Mouse (Mus musculus): ENCODE data around the gene Ltbp4. TPM values are rescaled to one million over a fixed set of nuclear protein-coding genes. Genes with fewer than 3 reads are reported as not detected.

The Ltbp4 gene
- total and polyA plus RNA-seq, 2 experiments from 2014 or later, result 13.6 to 44.3 TPM

- no peaks in the 10 kb centered on the region for H3K4me1 ChIP-seq (ENCODE audit: insufficient read depth, low read length)
- 90% methylated on average over 5 of the region's 5 CpGs for WGBS
- no peak overlapping the region for H3K4me3 ChIP-seq (ENCODE audit: low read depth, low read length)
- H3K36me3 ChIP-seq (ENCODE audit: insufficient read depth, low read length), result no peaks in the 10 kb centered on the region
- no peak for TF ChIP-seq CTCF (IDR thresholded peaks at IDR 0.05)
- H3K27me3 ChIP-seq (ENCODE audit: insufficient read depth, low read length), result peaks cover 24% of the 10 kb centered on the region
- H3K27ac ChIP-seq (ENCODE audit: low read depth, low read length), result no peak overlapping the region
- DNase-seq (ENCODE audit: low spot score), result no peak
- no peak overlapping the region for H3K9ac ChIP-seq (replicated peaks; ENCODE audit: low read length, poor library complexity, severe bottlenecking)
- no peaks in the 10 kb centered on the region for H3K9me3 ChIP-seq (ENCODE audit: low read length)
- no peak overlapping the region for H3K4me2 ChIP-seq (ENCODE audit: low read depth, low read length, poor library complexity, severe bottlenecking)
- ATAC-seq (ENCODE audit: low FRiP score), result no peak
These were observed 14.5 kb downstream of the Ltbp4 start for GRCm38 (mm10) chr7:27323001-27323400.

GRCm38 (mm10) chr7:27322291-27322690, 15.2 kb downstream of the Ltbp4 start:
- 23% methylated on average over 12 of the region's 13 CpGs for WGBS
- no peak for DNase-seq (ENCODE audit: low spot score)
- Histone ChIP-seq H3K27ac (ENCODE audit: low read depth, low read length) (no peak overlapping the region), H3K4me1 (ENCODE audit: insufficient read depth, low read length) (no peaks in the 10 kb centered on the region), H3K4me3 (ENCODE audit: low read depth, low read length) (no peak overlapping the region), H3K9me3 (ENCODE audit: low read length) (no peaks in the 10 kb centered on the region), H3K27me3 (ENCODE audit: insufficient read depth, low read length) (peaks cover 17% of the 10 kb centered on the region; the same call in 1 of the 2 replicates), H3K9ac (replicated peaks; ENCODE audit: low read length, poor library complexity, severe bottlenecking) (no peak overlapping the region), H3K36me3 (ENCODE audit: insufficient read depth, low read length) (no peaks in the 10 kb centered on the region), H3K4me2 (ENCODE audit: low read depth, low read length, poor library complexity, severe bottlenecking) (no peak overlapping the region)
- TF ChIP-seq CTCF (IDR thresholded peaks at IDR 0.05), result no peak
- no peak for ATAC-seq (ENCODE audit: low FRiP score)

GRCm38 (mm10) chr7:27319411-27319810, 18.1 kb downstream of the Ltbp4 start:
- 90% methylated on average over 22 of the region's 22 CpGs for WGBS
- no peak for DNase-seq (ENCODE audit: low spot score)
- no peaks in the 10 kb centered on the region for H3K4me1 ChIP-seq (ENCODE audit: insufficient read depth, low read length)
- H3K36me3 ChIP-seq (ENCODE audit: insufficient read depth, low read length), result no peaks in the 10 kb centered on the region; the same call in 1 of the 2 replicates
- H3K4me3 ChIP-seq (ENCODE audit: low read depth, low read length), result no peak overlapping the region
- H3K27ac ChIP-seq (ENCODE audit: low read depth, low read length), result no peak overlapping the region
- no peak for TF ChIP-seq CTCF (IDR thresholded peaks at IDR 0.05)
- H3K4me2 ChIP-seq (ENCODE audit: low read depth, low read length, poor library complexity, severe bottlenecking), result no peak overlapping the region
- H3K9me3 ChIP-seq (ENCODE audit: low read length), result no peaks in the 10 kb centered on the region
- no peak overlapping the region for H3K9ac ChIP-seq (replicated peaks; ENCODE audit: low read length, poor library complexity, severe bottlenecking)
- ATAC-seq (ENCODE audit: low FRiP score), result no peak
- no peaks in the 10 kb centered on the region for H3K27me3 ChIP-seq (ENCODE audit: insufficient read depth, low read length)

- Histone ChIP-seq H3K4me3 (ENCODE audit: low read depth, low read length) (no peak overlapping the region), H3K4me1 (ENCODE audit: insufficient read depth, low read length) (no peaks in the 10 kb centered on the region), H3K27ac (ENCODE audit: low read depth, low read length) (no peak overlapping the region), H3K9ac (replicated peaks; ENCODE audit: low read length, poor library complexity, severe bottlenecking) (no peak overlapping the region), H3K4me2 (ENCODE audit: low read depth, low read length, poor library complexity, severe bottlenecking) (no peak overlapping the region), H3K27me3 (ENCODE audit: insufficient read depth, low read length) (no peaks in the 10 kb centered on the region), H3K36me3 (ENCODE audit: insufficient read depth, low read length) (no peaks in the 10 kb centered on the region; the same call in none of the 2 replicates), H3K9me3 (ENCODE audit: low read length) (no peaks in the 10 kb centered on the region)
- ATAC-seq (ENCODE audit: low FRiP score) (peak; percentile 68; the same call in 1 of the 2 replicates), DNase-seq (ENCODE audit: low spot score) (peak; percentile 87)
- 22% methylated on average over 7 of the region's 7 CpGs for WGBS
- TF ChIP-seq CTCF (IDR thresholded peaks at IDR 0.05), result no peak
These were observed 21.5 kb downstream of the Ltbp4 start for GRCm38 (mm10) chr7:27315958-27316357.

GRCm38 (mm10) chr7:27314393-27314792, 23.1 kb downstream of the Ltbp4 start:
- no peak overlapping the region for H3K27ac ChIP-seq (ENCODE audit: low read depth, low read length)
- ATAC-seq (ENCODE audit: low FRiP score), result no peak
- H3K27me3 ChIP-seq (ENCODE audit: insufficient read depth, low read length), result 0 out of 2 replicates have a peak, but pooled peaks cover 3% of the 10 kb centered on the region
- 89% methylated on average over 3 of the region's 3 CpGs for WGBS
- TF ChIP-seq CTCF (IDR thresholded peaks at IDR 0.05), result peak; percentile 47
- H3K36me3 ChIP-seq (ENCODE audit: insufficient read depth, low read length), result no peaks in the 10 kb centered on the region; the same call in none of the 2 replicates
- no peak overlapping the region for H3K9ac ChIP-seq (replicated peaks; ENCODE audit: low read length, poor library complexity, severe bottlenecking)
- no peak for DNase-seq (ENCODE audit: low spot score)
- no peak overlapping the region for H3K4me2 ChIP-seq (ENCODE audit: low read depth, low read length, poor library complexity, severe bottlenecking)
- no peaks in the 10 kb centered on the region for H3K9me3 ChIP-seq (ENCODE audit: low read length)
- H3K4me3 ChIP-seq (ENCODE audit: low read depth, low read length), result no peak overlapping the region
- H3K4me1 ChIP-seq (ENCODE audit: insufficient read depth, low read length), result no peaks in the 10 kb centered on the region

- TF ChIP-seq CTCF (IDR thresholded peaks at IDR 0.05), result no peak
- Histone ChIP-seq H3K27me3 (ENCODE audit: insufficient read depth, low read length) (0 out of 2 replicates have a peak, but pooled peaks cover 3% of the 10 kb centered on the region), H3K4me1 (ENCODE audit: insufficient read depth, low read length) (no peaks in the 10 kb centered on the region), H3K4me2 (ENCODE audit: low read depth, low read length, poor library complexity, severe bottlenecking) (no peak overlapping the region), H3K36me3 (ENCODE audit: insufficient read depth, low read length) (peaks cover under 1% of the 10 kb centered on the region), H3K27ac (ENCODE audit: low read depth, low read length) (no peak overlapping the region), H3K9ac (replicated peaks; ENCODE audit: low read length, poor library complexity, severe bottlenecking) (no peak overlapping the region), H3K4me3 (ENCODE audit: low read depth, low read length) (no peak overlapping the region), H3K9me3 (ENCODE audit: low read length) (no peaks in the 10 kb centered on the region)
- DNase-seq (ENCODE audit: low spot score) (no peak), ATAC-seq (ENCODE audit: low FRiP score) (no peak)
- WGBS, result 96% methylated on average over 12 of the region's 12 CpGs
These were observed 25.7 kb downstream of the Ltbp4 start for GRCm38 (mm10) chr7:27311651-27312284.

All from midbrain, postnatal 0 days (tissue).